Mouse (Mus musculus) heart, embryonic 12.5 days (tissue): ENCODE measurements around the gene Slco4a1. TPM values are rescaled to one million over a fixed set of nuclear protein-coding genes. Genes with fewer than 3 reads are reported as not detected.

Experiments
- ATAC-seq: fragments of 200-750 bp; cut with Nextera tagmentation; 2 replicates; pipeline ENCODE4 v1.8.0; 2017; ENCODE audit warnings: moderate TSS enrichment, moderate library complexity; ENCODE audit not compliant: insufficient number of reproducible peaks, low FRiP score
- H3K27ac ChIP-seq: fragments of 300-500 bp; sonication (generic); 2 replicates; pipeline ENCODE4 v1.5.1; 2016; ENCODE audit warnings: mild to moderate bottlenecking, moderate library complexity; ENCODE audit not compliant: poor library complexity, severe bottlenecking
- H3K27me3 ChIP-seq: fragments of 300-500 bp; sonication (generic); replicated peaks from 2 replicates; pipeline ENCODE4 v1.6.1; 2016; ENCODE audit warnings: mild to moderate bottlenecking, moderate library complexity
- H3K36me3 ChIP-seq: fragments of 300-500 bp; sonication (generic); 2 replicates; pipeline ENCODE4 v1.6.1; 2016; ENCODE audit warnings: mild to moderate bottlenecking, moderate library complexity
- H3K4me1 ChIP-seq: fragments of 300-500 bp; sonication (generic); replicated peaks from 2 replicates; pipeline ENCODE4 v1.6.1; 2016; ENCODE audit warnings: mild to moderate bottlenecking
- H3K4me2 ChIP-seq: fragments of 300-500 bp; sonication (generic); 2 replicates; pipeline ENCODE4 v1.6.1; 2016; ENCODE audit warnings: mild to moderate bottlenecking, moderate library complexity
- H3K4me3 ChIP-seq: fragments of 300-500 bp; sonication (generic); 2 replicates; pipeline ENCODE4 v1.5.1; 2016; ENCODE audit warnings: mild to moderate bottlenecking
- H3K9ac ChIP-seq: fragments of 300-500 bp; sonication (generic); 2 replicates; pipeline ENCODE4 v1.6.1; 2016; ENCODE audit warnings: mild to moderate bottlenecking, moderate library complexity
- H3K9me3 ChIP-seq: fragments of 300-500 bp; sonication (generic); replicated peaks from 2 replicates; pipeline ENCODE4 v1.6.1; 2016; ENCODE audit warnings: mild to moderate bottlenecking, moderate library complexity
- WGBS: fragments of 180-500 bp; shearing (Covaris S2); methylation state at CpG from one replicate; pipeline ENCODE4 v1.1.7; 2016; 5-methylcytosine and 5-hydroxymethylcytosine counted together
- polyA plus RNA-seq: library from polyadenylated mRNA; unstranded; fragments of >200 nt; fragmentation: Nextera tagmentation; extraction: Ambion mirVana; gene quantifications from 2 replicates; pipeline ENCODE4 v1.2.1, GENCODE M21; 2016

Slco4a1 gene
- polyA plus RNA-seq, result 0.51 and 0.67 TPM in 2 replicates

- Histone ChIP-seq H3K9ac (peak within 1 kb of the TSS; percentile 59), H3K4me1 (peaks cover 25% of the 10 kb centered on the region), H3K4me2 (peak within 1 kb of the TSS; percentile 94), H3K36me3 (no peaks in the 10 kb centered on the region), H3K27ac (no peak within 1 kb of the TSS), H3K4me3 (peak within 1 kb of the TSS; percentile 55), H3K27me3 (peaks cover 35% of the 10 kb centered on the region), H3K9me3 (no peaks in the 10 kb centered on the region)
- peak; percentile 87 for ATAC-seq
- WGBS, result 2% methylated on average over 65 of the region's 65 CpGs
These were observed at the start of gene Slco4a1 for GRCm38 (mm10) chr2:180455723-180456698. Gene Slco4a1 (plus strand): TSS chr2:180456245.

- no peaks in the 10 kb centered on the region for H3K36me3 ChIP-seq
- H3K27me3 ChIP-seq, result no peaks in the 10 kb centered on the region
- 26% methylated on average over 2 of the region's 2 CpGs for WGBS
- no peaks in the 10 kb centered on the region for H3K4me1 ChIP-seq
- no peaks in the 10 kb centered on the region for H3K9me3 ChIP-seq
- no peak overlapping the region for H3K27ac ChIP-seq
- H3K9ac ChIP-seq, result no peak overlapping the region
- ATAC-seq, result no peak
- no peak overlapping the region for H3K4me3 ChIP-seq
- H3K4me2 ChIP-seq, result no peak overlapping the region
These were observed 47.6 kb upstream of the Slco4a1 start for GRCm38 (mm10) chr2:180408410-180408809.

- Histone ChIP-seq H3K9me3 (no peaks in the 10 kb centered on the region), H3K4me2 (no peak overlapping the region), H3K4me3 (no peak overlapping the region), H3K36me3 (no peaks in the 10 kb centered on the region), H3K27me3 (no peaks in the 10 kb centered on the region), H3K9ac (no peak overlapping the region), H3K27ac (no peak overlapping the region), H3K4me1 (no peaks in the 10 kb centered on the region)
- 61% methylated on average over 8 of the region's 8 CpGs for WGBS
- ATAC-seq, result no peak
These were observed 45.6 kb upstream of the Slco4a1 start for GRCm38 (mm10) chr2:180410432-180410831.

DNA sequence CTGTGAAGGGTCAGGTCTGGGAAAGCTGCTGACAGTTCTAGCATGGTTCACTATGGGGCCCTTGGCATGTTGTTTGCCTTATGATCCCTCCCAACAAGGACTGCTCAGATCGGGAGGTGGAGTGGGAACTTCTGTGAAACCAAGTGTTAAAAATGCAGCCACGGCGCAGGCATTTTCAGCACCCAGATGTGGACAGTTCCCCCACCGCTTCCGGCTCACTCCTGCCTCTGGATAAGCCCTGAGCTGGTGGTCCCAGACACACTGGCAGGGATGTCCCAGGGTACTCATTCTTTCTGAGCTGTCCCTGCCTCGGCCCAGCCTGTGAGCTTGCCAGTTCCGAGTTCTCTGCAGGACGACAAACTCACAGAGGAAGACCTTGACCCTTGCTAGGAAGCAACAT lies 45.0 kb upstream of the Slco4a1 start:
- Histone ChIP-seq H3K4me3 (no peak overlapping the region), H3K9me3 (no peaks in the 10 kb centered on the region), H3K9ac (no peak overlapping the region), H3K4me2 (no peak overlapping the region), H3K27ac (no peak overlapping the region), H3K27me3 (no peaks in the 10 kb centered on the region), H3K4me1 (no peaks in the 10 kb centered on the region), H3K36me3 (no peaks in the 10 kb centered on the region)
- no peak for ATAC-seq
- 11% methylated on average over 8 of the region's 8 CpGs for WGBS

- Histone ChIP-seq H3K4me2 (no peak overlapping the region), H3K36me3 (no peaks in the 10 kb centered on the region), H3K4me3 (no peak overlapping the region), H3K9ac (no peak overlapping the region), H3K4me1 (no peaks in the 10 kb centered on the region), H3K9me3 (no peaks in the 10 kb centered on the region), H3K27me3 (0 out of 2 replicates have a peak, but pooled peaks cover 9% of the 10 kb centered on the region), H3K27ac (no peak overlapping the region)
- WGBS, result 50% methylated on average over 3 of the region's 3 CpGs
- ATAC-seq, result no peak
These were observed 40.4 kb upstream of the Slco4a1 start for GRCm38 (mm10) chr2:180415627-180416026.

- no peak overlapping the region for H3K27ac ChIP-seq
- H3K4me2 ChIP-seq, result no peak overlapping the region
- H3K9me3 ChIP-seq, result no peaks in the 10 kb centered on the region
- H3K27me3 ChIP-seq, result peaks cover 12% of the 10 kb centered on the region; the same call in 1 of the 2 replicates
- WGBS, result 14% methylated on average over 9 of the region's 9 CpGs
- no peaks in the 10 kb centered on the region for H3K36me3 ChIP-seq
- H3K9ac ChIP-seq, result no peak overlapping the region
- H3K4me1 ChIP-seq, result no peaks in the 10 kb centered on the region
- H3K4me3 ChIP-seq, result no peak overlapping the region
- no peak for ATAC-seq
These were observed 38.3 kb upstream of the Slco4a1 start for GRCm38 (mm10) chr2:180417731-180418130.

- Histone ChIP-seq H3K27ac (no peak overlapping the region), H3K4me2 (no peak overlapping the region), H3K4me1 (no peaks in the 10 kb centered on the region), H3K36me3 (no peaks in the 10 kb centered on the region), H3K27me3 (peaks cover 12% of the 10 kb centered on the region; the same call in 1 of the 2 replicates), H3K9ac (no peak overlapping the region), H3K4me3 (no peak overlapping the region), H3K9me3 (no peaks in the 10 kb centered on the region)
- ATAC-seq, result no peak
- 64% methylated on average over 3 of the region's 3 CpGs for WGBS
These were observed 35.4 kb upstream of the Slco4a1 start for GRCm38 (mm10) chr2:180420641-180421040.

DNA sequence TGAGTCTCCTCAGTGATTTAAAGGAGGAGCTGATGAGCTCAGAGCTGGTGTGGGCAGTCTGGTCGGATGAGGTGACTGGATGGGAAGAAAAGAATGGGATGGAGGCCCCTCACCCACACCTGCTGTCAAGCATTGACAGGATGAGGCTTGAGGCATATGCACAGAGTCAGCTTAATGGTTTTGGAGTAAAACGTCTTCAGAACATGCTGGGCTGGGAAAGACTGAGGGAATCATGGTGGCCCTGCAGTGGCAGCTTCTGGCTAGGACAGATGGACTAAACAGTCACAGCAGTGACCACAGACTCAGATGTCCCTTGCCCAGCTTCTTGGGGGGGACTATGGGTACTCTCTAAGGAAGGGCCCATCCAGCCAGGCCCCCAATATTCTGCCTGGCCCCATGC lies 30.9 kb upstream of the Slco4a1 start:
- no peak overlapping the region for H3K4me3 ChIP-seq
- peaks cover 20% of the 10 kb centered on the region for H3K4me1 ChIP-seq
- peaks cover 3% of the 10 kb centered on the region for H3K27me3 ChIP-seq
- no peak overlapping the region for H3K4me2 ChIP-seq
- H3K9me3 ChIP-seq, result no peaks in the 10 kb centered on the region
- ATAC-seq, result no peak
- 47% methylated on average over 2 of the region's 2 CpGs for WGBS
- no peaks in the 10 kb centered on the region for H3K36me3 ChIP-seq
- no peak overlapping the region for H3K9ac ChIP-seq
- H3K27ac ChIP-seq, result no peak overlapping the region

GRCm38 (mm10) chr2:180427073-180427472 lies 29.0 kb upstream of the Slco4a1 start:
- no peak for ATAC-seq
- Histone ChIP-seq H3K36me3 (no peaks in the 10 kb centered on the region), H3K4me2 (no peak overlapping the region), H3K27ac (no peak overlapping the region), H3K9ac (no peak overlapping the region), H3K9me3 (no peaks in the 10 kb centered on the region), H3K27me3 (no peaks in the 10 kb centered on the region; the same call in none of the 2 replicates), H3K4me3 (no peak overlapping the region), H3K4me1 (peaks cover 22% of the 10 kb centered on the region)
- WGBS, result 70% methylated on average over 8 of the region's 8 CpGs

- H3K27ac ChIP-seq, result no peak overlapping the region
- ATAC-seq, result no peak
- peak overlapping the region; percentile 9; the same call in 1 of the 2 replicates for H3K4me2 ChIP-seq
- WGBS, result 25% methylated on average over 2 of the region's 2 CpGs
- no peak overlapping the region for H3K4me3 ChIP-seq
- no peak overlapping the region for H3K9ac ChIP-seq
- no peaks in the 10 kb centered on the region; the same call in none of the 2 replicates for H3K27me3 ChIP-seq
- H3K36me3 ChIP-seq, result no peaks in the 10 kb centered on the region
- H3K9me3 ChIP-seq, result no peaks in the 10 kb centered on the region
- H3K4me1 ChIP-seq, result peaks cover 23% of the 10 kb centered on the region
These were observed 27.7 kb upstream of the Slco4a1 start for GRCm38 (mm10) chr2:180428331-180428730.

DNA sequence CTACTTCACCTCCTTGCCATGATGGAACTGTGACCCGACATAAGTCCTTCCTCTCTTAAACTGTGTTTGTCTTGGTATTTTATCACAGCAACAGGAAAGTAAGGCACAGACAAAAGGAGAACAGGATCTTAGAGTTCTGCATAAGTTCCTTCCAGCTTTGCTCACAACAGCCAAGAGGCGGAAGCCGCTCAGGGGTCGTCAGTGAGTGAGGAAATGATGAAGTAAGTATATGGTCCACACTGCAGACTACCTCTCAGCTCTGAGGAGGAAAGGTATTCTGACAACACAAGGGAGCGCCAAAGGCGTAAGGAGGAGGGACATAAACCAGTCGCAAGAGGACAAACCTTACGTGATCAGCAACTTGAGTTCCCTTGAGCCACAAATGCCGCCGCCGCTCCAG lies 25.4 kb upstream of the Slco4a1 start:
- WGBS, result 78% methylated on average over 11 of the region's 11 CpGs
- H3K4me2 ChIP-seq, result no peak overlapping the region
- H3K27me3 ChIP-seq, result no peaks in the 10 kb centered on the region; the same call in none of the 2 replicates
- no peak overlapping the region for H3K27ac ChIP-seq
- ATAC-seq, result no peak
- H3K9me3 ChIP-seq, result no peaks in the 10 kb centered on the region
- H3K36me3 ChIP-seq, result no peaks in the 10 kb centered on the region
- peaks cover 29% of the 10 kb centered on the region for H3K4me1 ChIP-seq
- no peak overlapping the region for H3K9ac ChIP-seq
- H3K4me3 ChIP-seq, result no peak overlapping the region
